Mouse (Mus musculus): ENCODE measurements around the gene Mybbp1a. TPM values are rescaled to one million over a fixed set of nuclear protein-coding genes. Genes with fewer than 3 reads are reported as not detected.

The Mybbp1a gene
- 37.5 to 39.9 TPM (median 37.7 TPM) in 3 replicates for total RNA-seq (2017)

GRCm38 (mm10) chr11:72440965-72441664 is at the start of gene Mybbp1a:
Gene Mybbp1a (plus strand): TSS chr11:72441355.
- peak; percentile 97 for ATAC-seq (replicated peaks; ENCODE audit: insufficient number of reproducible peaks, low FRiP score, low TSS enrichment, poor library complexity, severe bottlenecking)

GRCm38 (mm10) chr11:72393243-72393642 is 47.9 kb upstream of the Mybbp1a start:
- no peak for ATAC-seq (replicated peaks; ENCODE audit: insufficient number of reproducible peaks, low FRiP score, low TSS enrichment, poor library complexity, severe bottlenecking)

GRCm38 (mm10) chr11:72393669-72394068 is 47.5 kb upstream of the Mybbp1a start:
- no peak for ATAC-seq (replicated peaks; ENCODE audit: insufficient number of reproducible peaks, low FRiP score, low TSS enrichment, poor library complexity, severe bottlenecking)

GRCm38 (mm10) chr11:72394694-72395093 is 46.5 kb upstream of the Mybbp1a start:
- ATAC-seq (replicated peaks; ENCODE audit: insufficient number of reproducible peaks, low FRiP score, low TSS enrichment, poor library complexity, severe bottlenecking), result no peak

- no peak for ATAC-seq (replicated peaks; ENCODE audit: insufficient number of reproducible peaks, low FRiP score, low TSS enrichment, poor library complexity, severe bottlenecking)
Measured at GRCm38 (mm10) chr11:72395652-72396051, 45.5 kb upstream of the Mybbp1a start.

- ATAC-seq (replicated peaks; ENCODE audit: insufficient number of reproducible peaks, low FRiP score, low TSS enrichment, poor library complexity, severe bottlenecking), result no peak
Measured at GRCm38 (mm10) chr11:72396621-72397020, 44.5 kb upstream of the Mybbp1a start.

GRCm38 (mm10) chr11:72397072-72397471 is 44.1 kb upstream of the Mybbp1a start:
- ATAC-seq (replicated peaks; ENCODE audit: insufficient number of reproducible peaks, low FRiP score, low TSS enrichment, poor library complexity, severe bottlenecking), result no peak

GRCm38 (mm10) chr11:72397811-72398525 is 43.2 kb upstream of the Mybbp1a start:
- ATAC-seq (replicated peaks; ENCODE audit: insufficient number of reproducible peaks, low FRiP score, low TSS enrichment, poor library complexity, severe bottlenecking), result no peak

- no peak for ATAC-seq (replicated peaks; ENCODE audit: insufficient number of reproducible peaks, low FRiP score, low TSS enrichment, poor library complexity, severe bottlenecking)
Measured at GRCm38 (mm10) chr11:72401068-72401467, 40.1 kb upstream of the Mybbp1a start.

- ATAC-seq (replicated peaks; ENCODE audit: insufficient number of reproducible peaks, low FRiP score, low TSS enrichment, poor library complexity, severe bottlenecking), result no peak
Measured at GRCm38 (mm10) chr11:72402017-72402416, 39.1 kb upstream of the Mybbp1a start.

- no peak for ATAC-seq (replicated peaks; ENCODE audit: insufficient number of reproducible peaks, low FRiP score, low TSS enrichment, poor library complexity, severe bottlenecking)
Measured at GRCm38 (mm10) chr11:72402969-72403368, 38.2 kb upstream of the Mybbp1a start.

- no peak for ATAC-seq (replicated peaks; ENCODE audit: insufficient number of reproducible peaks, low FRiP score, low TSS enrichment, poor library complexity, severe bottlenecking)
Measured at GRCm38 (mm10) chr11:72405532-72405931, 35.6 kb upstream of the Mybbp1a start.

GRCm38 (mm10) chr11:72406079-72406675 is 35.0 kb upstream of the Mybbp1a start:
- ATAC-seq (replicated peaks; ENCODE audit: insufficient number of reproducible peaks, low FRiP score, low TSS enrichment, poor library complexity, severe bottlenecking), result no peak

GRCm38 (mm10) chr11:72407081-72407480 is 34.1 kb upstream of the Mybbp1a start:
- ATAC-seq (replicated peaks; ENCODE audit: insufficient number of reproducible peaks, low FRiP score, low TSS enrichment, poor library complexity, severe bottlenecking), result no peak

GRCm38 (mm10) chr11:72407574-72407973 is 33.6 kb upstream of the Mybbp1a start:
- ATAC-seq (replicated peaks; ENCODE audit: insufficient number of reproducible peaks, low FRiP score, low TSS enrichment, poor library complexity, severe bottlenecking), result no peak

- no peak for ATAC-seq (replicated peaks; ENCODE audit: insufficient number of reproducible peaks, low FRiP score, low TSS enrichment, poor library complexity, severe bottlenecking)
Measured at GRCm38 (mm10) chr11:72408451-72409170, 32.5 kb upstream of the Mybbp1a start.

- ATAC-seq (replicated peaks; ENCODE audit: insufficient number of reproducible peaks, low FRiP score, low TSS enrichment, poor library complexity, severe bottlenecking), result no peak
Measured at GRCm38 (mm10) chr11:72409649-72410385, 31.3 kb upstream of the Mybbp1a start.

GRCm38 (mm10) chr11:72410521-72411092 is 30.5 kb upstream of the Mybbp1a start:
- no peak for ATAC-seq (replicated peaks; ENCODE audit: insufficient number of reproducible peaks, low FRiP score, low TSS enrichment, poor library complexity, severe bottlenecking)
